Mouse (Mus musculus) liver, embryonic 15.5 days (tissue): ENCODE measurements around the gene Mlc1. TPM values are rescaled to one million over a fixed set of nuclear protein-coding genes. Genes with fewer than 3 reads are reported as not detected.

ENCODE experiments used
- ATAC-seq: fragments of 200-750 bp; cut with Nextera tagmentation; 2 replicates; pipeline ENCODE4 v1.8.0; 2017; ENCODE audit warnings: moderate number of reproducible peaks, mild to moderate bottlenecking, moderate library complexity; ENCODE audit not compliant: insufficient read depth
- H3K27ac ChIP-seq: fragments of 300-500 bp; sonication (generic); replicated peaks from 2 replicates; pipeline ENCODE4 v1.5.1; 2015; ENCODE audit warnings: mild to moderate bottlenecking, inconsistent platforms
- H3K27me3 ChIP-seq: fragments of 300-500 bp; sonication (generic); 2 replicates; pipeline ENCODE4 v1.6.1; 2015; ENCODE audit warnings: mild to moderate bottlenecking, inconsistent platforms
- H3K36me3 ChIP-seq: fragments of 300-500 bp; sonication (generic); replicated peaks from 2 replicates; pipeline ENCODE4 v1.6.1; 2015; ENCODE audit warnings: moderate library complexity, mild to moderate bottlenecking, inconsistent platforms
- H3K4me1 ChIP-seq: fragments of 300-500 bp; sonication (generic); replicated peaks from 2 replicates; pipeline ENCODE4 v1.6.1; 2015; ENCODE audit warnings: inconsistent platforms
- H3K4me2 ChIP-seq: fragments of 300-500 bp; sonication (generic); 2 replicates; pipeline ENCODE4 v1.6.1; 2015; ENCODE audit warnings: moderate library complexity, mild to moderate bottlenecking, inconsistent platforms
- H3K4me3 ChIP-seq: fragments of 300-500 bp; sonication (generic); replicated peaks from 2 replicates; pipeline ENCODE4 v1.5.1; 2015; ENCODE audit warnings: mild to moderate bottlenecking, inconsistent platforms
- H3K9ac ChIP-seq: fragments of 300-500 bp; sonication (generic); 2 replicates; pipeline ENCODE4 v1.6.1; 2015; ENCODE audit warnings: moderate library complexity, mild to moderate bottlenecking, inconsistent platforms
- H3K9me3 ChIP-seq: fragments of 300-500 bp; sonication (generic); replicated peaks from 2 replicates; pipeline ENCODE4 v1.6.1; 2016; ENCODE audit warnings: inconsistent platforms
- WGBS: fragments of 180-500 bp; shearing (Covaris S2); methylation state at CpG from one replicate; pipeline ENCODE4 v1.1.7; 2015; ENCODE audit warnings: mixed read lengths; ENCODE audit not compliant: insufficient replicate concordance; 5-methylcytosine and 5-hydroxymethylcytosine counted together
- polyA plus RNA-seq: library from polyadenylated mRNA; unstranded; fragments of >200 nt; fragmentation: Nextera tagmentation; extraction: Ambion mirVana; gene quantifications from 2 replicates; pipeline ENCODE4 v1.2.1, GENCODE M21; 2015

The Mlc1 gene
- polyA plus RNA-seq, 1 experiment from 2014 or later = not detected

DNA sequence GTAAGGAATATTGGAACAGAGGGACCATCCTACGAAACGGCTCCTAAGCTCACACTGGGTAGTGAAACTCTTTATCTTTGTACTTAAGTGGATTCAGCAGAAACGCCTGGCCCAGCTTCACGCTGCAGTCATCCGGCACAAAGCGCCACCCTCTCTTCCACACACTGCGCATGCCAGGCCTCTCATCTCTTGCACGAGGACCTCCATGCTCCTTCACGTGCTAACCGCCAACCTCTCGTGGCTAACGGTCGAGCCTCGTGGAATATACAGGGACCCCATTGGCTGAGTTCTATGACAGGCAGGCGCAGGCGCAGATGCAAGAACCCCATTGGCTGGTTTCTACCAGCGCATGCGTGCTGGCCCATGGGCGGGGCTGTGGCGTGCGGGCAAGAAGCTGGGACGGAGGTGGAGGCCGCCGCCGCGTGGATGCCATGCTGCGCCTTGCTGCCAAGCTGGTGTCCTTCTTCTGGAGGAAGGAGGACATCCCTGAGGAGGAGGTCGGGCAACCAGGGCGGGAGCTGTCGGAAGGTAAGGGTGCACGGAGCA, 3.8 kb upstream of the Mlc1 start, which contains the start of gene Mov10l1:
Mov10l1 (plus strand) TSS at position 376 of the 546 bp plus-strand sequence.
- no peaks in the 10 kb centered on the region for H3K36me3 ChIP-seq
- ATAC-seq = no peak
- no peak within 1 kb of the TSS for H3K9ac ChIP-seq
- H3K4me2 ChIP-seq = no peak within 1 kb of the TSS
- WGBS = 84% methylated on average over 31 of the region's 31 CpGs
- no peak within 1 kb of the TSS for H3K4me3 ChIP-seq
- no peaks in the 10 kb centered on the region for H3K9me3 ChIP-seq
- H3K4me1 ChIP-seq = no peaks in the 10 kb centered on the region
- no peaks in the 10 kb centered on the region for H3K27me3 ChIP-seq
- H3K27ac ChIP-seq = no peak within 1 kb of the TSS

DNA sequence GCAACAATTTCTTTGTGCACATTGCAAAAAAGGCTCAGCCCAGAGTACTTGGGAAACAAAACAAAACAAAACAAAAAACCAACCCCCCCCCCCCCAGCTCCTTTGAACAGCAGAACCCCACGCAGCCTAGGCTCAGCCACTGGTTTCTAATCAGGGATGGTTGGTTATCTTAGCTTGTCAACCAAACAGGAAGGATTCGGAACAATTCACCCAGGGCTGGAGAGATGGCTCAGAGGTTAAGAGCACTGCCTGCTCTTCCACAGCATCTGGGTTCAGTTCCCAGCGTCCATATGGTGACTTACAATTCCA, 285 bp upstream of the Mlc1 start:
- Histone ChIP-seq H3K4me3 (no peak overlapping the region), H3K27ac (no peak overlapping the region), H3K9me3 (no peaks in the 10 kb centered on the region), H3K9ac (no peak overlapping the region), H3K4me2 (no peak overlapping the region), H3K27me3 (no peaks in the 10 kb centered on the region), H3K36me3 (no peaks in the 10 kb centered on the region), H3K4me1 (no peaks in the 10 kb centered on the region)
- WGBS = 35% methylated on average over 3 of the region's 3 CpGs
- ATAC-seq = no peak

DNA sequence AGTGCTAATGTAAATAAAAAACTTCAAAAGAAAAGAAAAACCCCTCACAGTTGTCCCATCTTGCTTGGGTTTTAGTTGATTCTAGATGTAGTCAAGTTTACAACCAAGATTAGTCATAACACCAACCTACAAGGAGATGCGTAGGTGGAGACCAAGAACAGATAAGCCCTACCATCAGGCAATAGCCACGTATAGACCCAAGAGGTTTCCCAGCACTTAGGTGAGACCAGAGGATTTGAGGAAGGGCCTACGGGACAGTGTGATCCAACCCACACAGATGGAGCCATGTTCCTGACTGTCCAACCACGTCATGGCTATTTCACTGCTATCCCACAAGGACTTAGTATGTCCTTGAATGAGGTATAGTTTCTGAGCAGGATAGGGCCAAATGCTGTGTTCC, 6.5 kb downstream of the Mlc1 start:
- Histone ChIP-seq H3K27ac (no peak overlapping the region), H3K4me1 (no peaks in the 10 kb centered on the region), H3K9ac (no peak overlapping the region), H3K36me3 (no peaks in the 10 kb centered on the region), H3K4me3 (no peak overlapping the region), H3K9me3 (no peaks in the 10 kb centered on the region), H3K27me3 (no peaks in the 10 kb centered on the region), H3K4me2 (no peak overlapping the region)
- WGBS = 64% methylated on average over 4 of the region's 4 CpGs
- no peak for ATAC-seq

DNA sequence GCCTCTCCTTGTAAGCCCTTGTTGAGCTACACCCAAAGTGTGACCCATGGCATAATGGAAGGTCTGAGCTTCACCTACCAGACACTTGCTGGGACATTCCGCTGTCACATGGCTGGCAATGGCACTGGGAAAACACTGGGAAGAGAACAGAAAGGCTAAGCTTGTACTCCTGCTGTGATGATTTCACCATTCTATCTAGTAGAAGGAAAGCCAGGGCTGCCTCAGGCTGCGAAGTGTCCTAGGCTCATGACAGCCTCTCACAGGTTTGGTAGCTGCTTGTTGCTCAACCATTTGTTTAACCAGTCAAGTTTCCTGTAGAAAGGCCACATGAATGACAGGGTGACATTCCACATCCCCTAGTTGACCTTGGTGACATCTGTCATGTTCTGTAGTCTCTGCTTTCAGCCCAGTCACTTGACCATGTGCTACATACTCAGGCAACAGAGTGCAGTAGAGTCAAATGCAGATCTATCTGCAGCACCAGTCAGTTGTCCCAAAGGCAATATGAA, 14.7 kb downstream of the Mlc1 start:
- peak; percentile 62 for ATAC-seq
- H3K9me3 ChIP-seq = no peaks in the 10 kb centered on the region
- no peak overlapping the region for H3K27ac ChIP-seq
- no peaks in the 10 kb centered on the region for H3K27me3 ChIP-seq
- no peak overlapping the region for H3K4me2 ChIP-seq
- no peak overlapping the region for H3K9ac ChIP-seq
- no peaks in the 10 kb centered on the region for H3K36me3 ChIP-seq
- H3K4me1 ChIP-seq = no peaks in the 10 kb centered on the region
- H3K4me3 ChIP-seq = no peak overlapping the region
- WGBS = 60% methylated on average over 2 of the region's 2 CpGs

DNA sequence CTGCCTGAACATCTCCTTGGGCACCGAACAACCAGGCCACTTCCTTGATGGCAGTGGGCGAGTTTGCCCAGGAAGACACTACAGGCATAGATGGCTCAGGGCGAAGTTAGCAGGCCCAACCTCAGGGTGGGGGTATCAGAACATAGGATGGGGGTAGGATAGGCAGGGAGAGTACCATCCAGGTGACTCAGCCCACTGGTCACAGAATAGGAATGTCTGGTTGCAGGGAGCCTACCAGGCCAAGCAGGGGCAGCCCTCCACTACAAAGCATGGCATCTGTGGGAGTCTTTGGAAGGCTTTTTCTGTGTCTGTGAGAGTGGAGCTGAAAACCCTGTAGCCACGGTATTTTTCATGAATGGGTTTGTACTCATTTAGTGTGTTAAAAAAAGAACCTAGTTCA, 21.3 kb downstream of the Mlc1 start:
- Histone ChIP-seq H3K4me1 (no peaks in the 10 kb centered on the region), H3K4me3 (no peak overlapping the region), H3K36me3 (no peaks in the 10 kb centered on the region), H3K4me2 (no peak overlapping the region), H3K27me3 (peaks cover 37% of the 10 kb centered on the region), H3K27ac (no peak overlapping the region), H3K9me3 (no peaks in the 10 kb centered on the region), H3K9ac (no peak overlapping the region)
- WGBS = 57% methylated on average over 4 of the region's 4 CpGs
- no peak for ATAC-seq

DNA sequence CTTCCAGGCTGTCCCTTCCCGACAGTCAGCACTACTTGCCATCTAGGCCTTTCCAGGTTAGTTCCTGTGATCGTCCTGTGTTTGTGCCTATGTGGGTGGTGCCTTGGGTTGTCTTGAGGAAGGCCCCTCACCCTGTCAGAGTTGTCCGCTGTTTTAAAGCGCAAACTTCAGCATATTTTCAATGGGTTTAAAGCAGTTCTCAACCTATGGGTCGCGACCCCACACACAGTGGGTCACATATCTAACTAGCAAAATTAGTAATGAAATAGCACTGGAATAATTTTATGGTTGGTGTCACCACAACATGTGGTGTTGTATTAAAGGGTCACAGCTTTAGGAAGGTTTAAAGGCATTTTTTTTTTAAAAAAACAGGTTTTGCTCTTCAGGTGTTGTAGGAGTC, 23.5 kb downstream of the Mlc1 start:
- 72% methylated on average over 6 of the region's 6 CpGs for WGBS

DNA sequence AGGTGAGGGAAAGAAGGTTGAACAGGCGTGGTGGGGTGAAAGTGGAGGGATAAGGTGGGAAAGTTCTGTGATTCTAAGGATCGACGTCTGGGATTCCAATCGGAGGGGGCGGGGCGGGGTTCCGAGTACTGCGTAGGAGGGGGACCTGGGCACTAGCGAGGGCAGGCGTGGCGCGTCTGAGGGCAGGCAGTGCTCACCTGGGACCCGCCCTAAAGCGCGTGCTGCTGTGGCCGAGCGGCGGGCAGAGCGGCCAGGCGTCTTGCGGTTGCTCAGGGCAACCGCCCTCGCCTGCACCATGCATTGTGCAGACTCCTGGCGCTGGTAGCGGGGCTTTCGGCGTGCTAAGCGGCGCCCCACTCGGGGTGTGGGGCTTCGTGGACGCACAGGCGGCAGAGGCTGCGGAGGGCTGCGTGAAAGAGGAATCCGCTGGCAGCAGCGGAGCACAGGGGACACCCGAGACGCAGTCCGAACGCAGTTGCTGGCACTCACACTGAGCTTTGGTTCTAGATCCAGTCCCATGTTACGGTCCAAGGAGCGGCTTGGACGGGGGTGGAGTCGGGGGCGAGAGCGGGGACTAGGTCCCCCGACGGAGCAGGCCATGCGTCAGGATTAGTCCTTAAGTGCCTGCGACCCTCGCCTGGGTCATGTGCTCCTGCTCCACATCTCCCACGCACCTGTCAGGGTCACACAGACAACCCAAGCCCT, 24.3 kb downstream of the Mlc1 start, which contains the start of gene Ttll8:
Ttll8 (minus strand) TSS at position 51 of the 705 bp plus-strand sequence.
- Histone ChIP-seq H3K4me3 (peak within 1 kb of the TSS; percentile 14; the same call in 1 of the 2 replicates), H3K27ac (no peak within 1 kb of the TSS), H3K27me3 (peaks cover 37% of the 10 kb centered on the region), H3K36me3 (no peaks in the 10 kb centered on the region), H3K9me3 (no peaks in the 10 kb centered on the region), H3K4me1 (no peaks in the 10 kb centered on the region), H3K4me2 (peak within 1 kb of the TSS; percentile 54), H3K9ac (no peak within 1 kb of the TSS)
- 6% methylated on average over 53 of the region's 53 CpGs for WGBS
- ATAC-seq = no peak

More for the DNA sequence above, 23.5 kb downstream of the Mlc1 start:
- no peak for ATAC-seq
- no peaks in the 10 kb centered on the region for H3K4me1 ChIP-seq
- no peak overlapping the region for H3K4me2 ChIP-seq
- no peak overlapping the region for H3K4me3 ChIP-seq
- no peak overlapping the region for H3K27ac ChIP-seq
- H3K36me3 ChIP-seq = no peaks in the 10 kb centered on the region
- no peak overlapping the region for H3K9ac ChIP-seq
- no peaks in the 10 kb centered on the region for H3K9me3 ChIP-seq
- H3K27me3 ChIP-seq = peaks cover 37% of the 10 kb centered on the region

DNA sequence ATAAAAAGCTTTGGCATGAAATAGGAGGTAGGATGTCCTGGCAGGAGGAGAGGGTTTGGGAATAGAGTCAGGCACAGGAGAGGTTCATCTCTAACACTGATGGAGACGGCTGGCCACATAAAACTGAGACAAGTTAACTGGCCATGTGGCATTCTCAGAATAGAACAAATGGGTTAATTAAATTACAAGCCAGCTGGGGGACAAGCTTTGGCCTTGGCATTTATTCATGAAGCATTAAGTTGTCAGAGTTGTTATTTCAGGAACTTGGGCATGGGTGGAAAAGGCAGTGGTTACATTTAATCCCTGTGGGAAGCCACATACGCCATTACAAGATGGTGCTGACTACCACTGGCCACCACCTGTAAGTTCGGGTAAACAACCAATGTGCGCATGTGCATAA, 27.6 kb downstream of the Mlc1 start:
- Histone ChIP-seq H3K9ac (no peak overlapping the region), H3K36me3 (no peaks in the 10 kb centered on the region), H3K4me1 (no peaks in the 10 kb centered on the region), H3K27ac (no peak overlapping the region), H3K27me3 (peaks cover 32% of the 10 kb centered on the region), H3K4me3 (no peak overlapping the region), H3K9me3 (no peaks in the 10 kb centered on the region), H3K4me2 (no peak overlapping the region)
- WGBS = 73% methylated on average over 4 of the region's 4 CpGs
- no peak for ATAC-seq

DNA sequence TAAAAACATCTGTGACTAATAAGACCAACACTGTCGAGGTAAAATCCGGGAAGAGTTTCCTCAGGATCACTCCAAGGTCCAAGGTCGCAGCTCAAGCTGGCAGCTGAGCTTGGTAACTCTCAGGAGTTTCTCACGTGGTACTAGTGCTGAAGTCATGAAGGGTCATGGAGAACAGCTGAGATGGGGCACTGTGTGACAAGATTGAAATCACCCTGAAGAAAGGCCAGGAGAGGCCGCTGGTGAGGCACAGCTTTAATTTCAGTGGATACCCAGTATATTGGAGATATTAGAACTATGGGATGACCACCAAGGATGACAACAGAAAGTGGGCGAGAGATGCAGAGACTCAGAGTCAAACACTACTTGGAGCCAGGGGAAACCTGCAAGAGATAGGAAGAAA, 32.0 kb downstream of the Mlc1 start:
- ATAC-seq = no peak
- no peaks in the 10 kb centered on the region for H3K9me3 ChIP-seq
- H3K36me3 ChIP-seq = no peaks in the 10 kb centered on the region
- H3K4me3 ChIP-seq = no peak overlapping the region
- H3K9ac ChIP-seq = no peak overlapping the region
- no peaks in the 10 kb centered on the region for H3K27me3 ChIP-seq
- H3K4me1 ChIP-seq = no peaks in the 10 kb centered on the region
- no peak overlapping the region for H3K4me2 ChIP-seq
- no peak overlapping the region for H3K27ac ChIP-seq
- WGBS = 31% methylated on average over 6 of the region's 6 CpGs

DNA sequence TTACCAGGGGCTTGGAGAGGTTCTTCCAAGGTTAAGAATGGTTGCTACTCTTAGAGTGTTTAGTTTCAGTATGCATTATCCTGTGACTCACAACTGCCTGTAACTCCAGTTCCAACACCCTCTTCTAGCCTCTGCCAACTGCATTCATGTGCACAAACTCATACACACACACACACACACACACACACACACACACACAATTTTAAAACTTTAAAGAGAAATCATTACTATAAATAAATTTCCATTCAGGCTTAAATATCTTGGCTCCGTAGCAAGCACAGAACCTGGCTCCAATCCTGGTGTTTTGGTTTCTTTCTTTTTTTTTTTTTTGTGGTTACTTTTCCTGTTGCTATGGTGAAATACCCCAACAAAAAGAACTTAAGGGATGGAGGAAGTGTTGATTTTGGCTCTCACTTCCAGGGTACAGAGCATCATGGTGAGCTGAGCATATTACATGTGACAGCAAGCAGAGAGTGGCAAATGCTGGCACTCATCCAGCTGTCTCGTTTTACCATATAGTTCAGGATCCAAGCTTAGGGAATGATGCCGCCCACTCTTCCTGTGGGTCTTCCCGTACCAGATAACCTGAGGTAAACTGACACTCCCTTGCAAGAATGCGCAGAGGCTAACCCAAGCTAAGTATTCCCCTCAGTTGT, 34.8 kb downstream of the Mlc1 start:
- Histone ChIP-seq H3K9ac (no peak overlapping the region), H3K4me3 (no peak overlapping the region), H3K36me3 (no peaks in the 10 kb centered on the region), H3K27ac (no peak overlapping the region), H3K4me2 (no peak overlapping the region), H3K9me3 (no peaks in the 10 kb centered on the region), H3K27me3 (no peaks in the 10 kb centered on the region), H3K4me1 (no peaks in the 10 kb centered on the region)
- ATAC-seq = no peak
- 60% methylated on average over 5 of the region's 5 CpGs for WGBS

DNA sequence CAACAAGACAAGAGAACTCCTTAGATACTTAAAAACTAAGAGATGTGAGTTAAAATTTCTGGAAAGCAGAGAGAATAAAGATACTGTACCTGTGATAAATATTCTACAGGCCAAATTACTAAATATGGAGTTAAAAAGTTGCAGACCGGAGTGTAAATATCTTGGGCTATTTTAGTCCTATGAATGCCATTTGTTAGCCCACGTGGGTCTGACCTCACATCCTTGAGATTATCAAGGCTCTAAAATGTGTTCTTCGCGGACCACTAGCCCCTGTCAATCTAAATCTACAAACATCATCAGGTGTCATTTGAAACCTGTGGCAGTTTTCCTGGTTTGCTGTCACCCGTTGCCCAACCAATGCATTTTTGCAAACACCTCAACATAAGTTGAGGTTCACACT, 36.0 kb downstream of the Mlc1 start:
- H3K4me2 ChIP-seq = no peak overlapping the region
- ATAC-seq = no peak
- no peak overlapping the region for H3K27ac ChIP-seq
- H3K27me3 ChIP-seq = no peaks in the 10 kb centered on the region
- no peak overlapping the region for H3K4me3 ChIP-seq
- 58% methylated on average over 5 of the region's 5 CpGs for WGBS
- no peaks in the 10 kb centered on the region for H3K9me3 ChIP-seq
- H3K4me1 ChIP-seq = no peaks in the 10 kb centered on the region
- H3K9ac ChIP-seq = no peak overlapping the region
- no peaks in the 10 kb centered on the region for H3K36me3 ChIP-seq
